Mouse (Mus musculus) cortical plate, adult 2 months (tissue): ENCODE measurements around the gene Lage3. TPM values are rescaled to one million over a fixed set of nuclear protein-coding genes. Genes with fewer than 3 reads are reported as not detected.

ENCODE experiments used
- H3K27ac ChIP-seq: fragments of 200-500 bp; 2 replicates; pipeline ENCODE4 v1.5.1; 2012; ENCODE audit warnings: low read length, control low read depth, inconsistent platforms; ENCODE audit not compliant: insufficient read depth
- H3K4me1 ChIP-seq: fragments of 200-500 bp; 2 replicates; pipeline ENCODE4 v1.6.1; 2011; ENCODE audit warnings: low read length; ENCODE audit not compliant: control insufficient read depth, insufficient read depth
- H3K4me3 ChIP-seq: fragments of 200-500 bp; 2 replicates; pipeline ENCODE4 v1.5.1; 2011; ENCODE audit warnings: mild to moderate bottlenecking, low read length, control low read depth; ENCODE audit not compliant: insufficient read depth
- CTCF ChIP-seq: fragments of 200-500 bp; IDR thresholded peaks from 2 replicates; pipeline ENCODE4 v1.5.1; 2011; ENCODE audit warnings: mild to moderate bottlenecking, control low read depth, low read length; ENCODE audit not compliant: insufficient read depth; ENCODE audit errors: extremely low read depth
- POLR2A ChIP-seq: fragments of 200-500 bp; IDR thresholded peaks from 2 replicates; pipeline ENCODE4 v1.6.1; 2011; ENCODE audit warnings: mild to moderate bottlenecking, low read length, control low read depth; ENCODE audit not compliant: insufficient read depth; ENCODE audit errors: extremely low read depth
- polyA plus RNA-seq: library from polyadenylated mRNA; depleted of rRNA; stranded (reverse); fragments of >200 nt; gene quantifications from 2 replicates; pipeline ENCODE4 v1.2.3, GENCODE M21; 2012; rRNA removed

Lage3 gene
- polyA plus RNA-seq, 1 experiment: 51.6 TPM

- peak overlapping the region; percentile 45 for H3K4me3 ChIP-seq
- no peaks in the 10 kb centered on the region; the same call in 1 of the 2 replicates for H3K4me1 ChIP-seq
- H3K27ac ChIP-seq: no peak overlapping the region
- TF ChIP-seq POLR2A (no peak), CTCF (no peak)
Observed at GRCm38 (mm10) chrX:74352645-74353466, 562 bp downstream of the Lage3 start.

GRCm38 (mm10) chrX:74330166-74330930 is 23.1 kb downstream of the Lage3 start:
- Histone ChIP-seq H3K27ac (no peak overlapping the region), H3K4me1 (no peaks in the 10 kb centered on the region), H3K4me3 (no peak overlapping the region; the same call in 1 of the 2 replicates)
- no peak for TF ChIP-seq CTCF
- TF ChIP-seq POLR2A: no peak

- TF ChIP-seq POLR2A: no peak
- TF ChIP-seq CTCF: no peak
- Histone ChIP-seq H3K27ac (no peak overlapping the region), H3K4me3 (peak overlapping the region; percentile 43), H3K4me1 (no peaks in the 10 kb centered on the region)
Observed at GRCm38 (mm10) chrX:74329215-74329671, 24.2 kb downstream of the Lage3 start.

GRCm38 (mm10) chrX:74328725-74329161 is 24.7 kb downstream of the Lage3 start, which contains the start of gene Plxna3:
Plxna3 (plus strand) TSS chrX:74329066.
- TF ChIP-seq POLR2A: 0 out of 2 replicates have a peak, but pooled peaks have one; percentile 17
- TF ChIP-seq CTCF: no peak
- no peaks in the 10 kb centered on the region for H3K4me1 ChIP-seq

GRCm38 (mm10) chrX:74312540-74313464 is 40.6 kb downstream of the Lage3 start, which contains the start of gene Fam50a:
Fam50a (plus strand) TSS chrX:74313033.
- Histone ChIP-seq H3K27ac (0 out of 2 replicates have a peak within 1 kb of the TSS, but pooled peaks have one; percentile 20), H3K4me1 (0 out of 2 replicates have a peak, but pooled peaks cover under 1% of the 10 kb centered on the region), H3K4me3 (peak within 1 kb of the TSS; percentile 61)
- TF ChIP-seq POLR2A (peak; percentile 66), CTCF (no peak)

More at GRCm38 (mm10) chrX:74328725-74329161, 24.7 kb downstream of the Lage3 start, which contains the start of gene Plxna3:
- Histone ChIP-seq H3K27ac (no peak within 1 kb of the TSS), H3K4me3 (peak within 1 kb of the TSS; percentile 43)

GRCm38 (mm10) chrX:74304867-74305700 is 48.3 kb downstream of the Lage3 start, which contains the start of gene Gdi1:
Gdi1 (plus strand) TSS chrX:74304998.
- TF ChIP-seq CTCF (no peak), POLR2A (peak; percentile 89)
- H3K27ac ChIP-seq: peak within 1 kb of the TSS; percentile 96
- H3K4me1 ChIP-seq: peaks cover 2% of the 10 kb centered on the region; the same call in 1 of the 2 replicates
- H3K4me3 ChIP-seq: peak within 1 kb of the TSS; percentile 99

Other genes starting within 250 kb of the Lage3 start
- gene Opn1mw, start 226.2 kb downstream of the Lage3 start, polyA plus RNA-seq: 0.34 and 0.38 TPM in 2 replicates
- 28.6 and 29.4 TPM in 2 replicates for gene Mecp2, start 218.3 kb downstream of the Lage3 start, polyA plus RNA-seq
- gene Tex28, start 185.8 kb downstream of the Lage3 start, polyA plus RNA-seq: not detected in 2 replicates
- 0.04 and 0.09 TPM in 2 replicates for gene Tktl1, start 176.4 kb downstream of the Lage3 start, polyA plus RNA-seq
- gene Flna, start 103.8 kb downstream of the Lage3 start, polyA plus RNA-seq: 157 and 175 TPM in 2 replicates
- gene Emd, start 98.9 kb downstream of the Lage3 start, polyA plus RNA-seq: 41.9 and 43.6 TPM in 2 replicates
- gene Rpl10, start 82.8 kb downstream of the Lage3 start, polyA plus RNA-seq: 770 and 800 TPM in 2 replicates
- gene Taz, start 71.7 kb downstream of the Lage3 start, polyA plus RNA-seq: 83.0 and 101 TPM in 2 replicates
- gene Dnase1l1, start 71.3 kb downstream of the Lage3 start, polyA plus RNA-seq: 5.3 TPM in 2 replicates
- gene Atp6ap1, start 56.5 kb downstream of the Lage3 start, polyA plus RNA-seq: 477 and 483 TPM in 2 replicates
- 792 and 862 TPM in 2 replicates for gene Gdi1, start 48.6 kb downstream of the Lage3 start, polyA plus RNA-seq
- 41.0 and 51.5 TPM in 2 replicates for gene Fam50a, start 40.6 kb downstream of the Lage3 start, polyA plus RNA-seq
- 39.9 and 44.7 TPM in 2 replicates for gene Plxna3, start 24.6 kb downstream of the Lage3 start, polyA plus RNA-seq
- 82.9 and 83.8 TPM in 2 replicates for gene Ubl4a, start 19.6 kb upstream of the Lage3 start, polyA plus RNA-seq
- 4.2 and 5.2 TPM in 2 replicates for gene Slc10a3, start 19.7 kb upstream of the Lage3 start, polyA plus RNA-seq
- 31.6 TPM in 2 replicates for gene Fam3a, start 39.7 kb upstream of the Lage3 start, polyA plus RNA-seq
- 21.3 and 22.1 TPM in 2 replicates for gene Ikbkg, start 39.7 kb upstream of the Lage3 start, polyA plus RNA-seq
- 27.4 and 31.2 TPM in 2 replicates for gene G6pdx, start 75.6 kb upstream of the Lage3 start, polyA plus RNA-seq
- gene Gm6880, start 127.8 kb upstream of the Lage3 start, polyA plus RNA-seq: not detected in 2 replicates
- gene Olfr1326-ps1, start 221.3 kb upstream of the Lage3 start, polyA plus RNA-seq: not detected in 2 replicates
- gene Olfr1325, start 239.1 kb upstream of the Lage3 start, polyA plus RNA-seq: not detected in 2 replicates